Mouse (Mus musculus) intestine, embryonic 14.5 days (tissue): ENCODE results near the gene Rabl6. TPM values are rescaled to one million over a fixed set of nuclear protein-coding genes. Genes with fewer than 3 reads are reported as not detected.

Experiments used
- ATAC-seq: fragments of 200-750 bp; cut with Nextera tagmentation; replicated peaks from 2 replicates; pipeline ENCODE4 v1.8.0; 2017; ENCODE audit warnings: low read depth, moderate number of reproducible peaks, moderate TSS enrichment, moderate library complexity; ENCODE audit not compliant: low FRiP score, low TSS enrichment
- DNase-seq: peaks from one replicate; pipeline ENCODE4 v3.0.0-alpha.2; 2018; ENCODE audit warnings: low spot score
- H3K27ac ChIP-seq: fragments of 300-500 bp; sonication (generic); 2 replicates; pipeline ENCODE4 v1.5.1; 2014; ENCODE audit warnings: low read depth, mild to moderate bottlenecking, control low read depth
- H3K27me3 ChIP-seq: fragments of 300-500 bp; sonication (generic); replicated peaks from 2 replicates; pipeline ENCODE4 v1.6.1; 2014; ENCODE audit warnings: low read length, control low read depth; ENCODE audit not compliant: control insufficient read depth, insufficient read depth
- H3K36me3 ChIP-seq: fragments of 300-500 bp; sonication (generic); 2 replicates; pipeline ENCODE4 v1.6.1; 2014; ENCODE audit warnings: low read length, control low read depth; ENCODE audit not compliant: control insufficient read depth, insufficient read depth
- H3K4me1 ChIP-seq: fragments of 300-500 bp; sonication (generic); replicated peaks from 2 replicates; pipeline ENCODE4 v1.6.1; 2014; ENCODE audit warnings: low read length, control low read depth, mixed read lengths; ENCODE audit not compliant: control insufficient read depth, insufficient read depth
- H3K4me2 ChIP-seq: fragments of 300-500 bp; sonication (generic); 2 replicates; pipeline ENCODE4 v1.6.1; 2014; ENCODE audit warnings: low read length
- H3K4me3 ChIP-seq: fragments of 300-500 bp; sonication (generic); 2 replicates; pipeline ENCODE4 v1.5.1; 2014; ENCODE audit warnings: low read depth, low read length, control low read depth, mixed read lengths
- H3K9ac ChIP-seq: fragments of 300-500 bp; sonication (generic); 2 replicates; pipeline ENCODE4 v1.6.1; 2014; ENCODE audit warnings: mild to moderate bottlenecking, low read length
- H3K9me3 ChIP-seq: fragments of 300-500 bp; sonication (generic); 2 replicates; pipeline ENCODE4 v1.6.1; 2016; ENCODE audit warnings: low read length, control low read depth; ENCODE audit not compliant: control insufficient read depth
- WGBS: fragments of 180-500 bp; shearing (Covaris S2); extraction: QIAGEN DNeasy Blood & Tissue Kit; methylation state at CpG from one replicate; pipeline ENCODE4 v1.1.7; 2014; 5-methylcytosine and 5-hydroxymethylcytosine counted together
- polyA plus RNA-seq: library from polyadenylated mRNA; unstranded; fragments of >200 nt; fragmentation: Nextera tagmentation; extraction: Ambion mirVana; gene quantifications from 2 replicates; pipeline ENCODE4 v1.2.1, GENCODE M21; 2014

Gene Rabl6
- polyA plus RNA-seq, 1 experiment from 2014 or later, result 65.6 TPM

DNA sequence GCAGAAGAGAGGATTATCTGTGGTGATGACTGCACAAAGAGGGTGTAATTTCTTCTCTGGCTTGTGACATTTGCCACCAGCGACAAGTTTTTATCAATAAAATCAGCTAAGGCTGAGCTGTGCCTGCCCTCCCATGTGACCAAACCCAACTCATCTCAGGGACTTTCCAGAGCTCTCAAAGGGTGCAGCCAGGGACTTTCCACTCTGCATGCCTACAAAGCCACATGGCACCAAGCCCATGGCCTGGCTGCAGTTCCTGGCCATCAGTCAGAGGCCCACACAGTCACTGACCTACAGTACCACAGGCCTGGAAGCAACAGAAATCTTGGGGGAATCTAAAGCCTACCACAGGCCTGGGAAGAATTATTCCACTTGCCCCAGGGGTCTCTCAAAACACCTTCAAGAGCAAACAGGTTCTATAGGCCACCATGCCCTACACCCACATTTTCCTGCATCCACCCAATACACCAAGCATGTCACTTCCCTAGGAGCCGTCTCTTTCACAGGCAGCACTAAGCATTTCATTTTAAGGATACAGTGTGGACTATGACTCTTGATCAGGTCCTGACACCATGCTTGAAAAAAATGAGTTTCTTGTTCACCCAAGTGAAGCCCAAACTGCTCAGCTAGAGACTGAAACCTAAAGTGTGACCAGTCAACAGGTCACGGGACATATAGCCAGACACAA is 74.0 kb downstream of the Rabl6 start:
- 83% methylated on average over 3 of the region's 3 CpGs for WGBS
- peaks cover 85% of the 10 kb centered on the region for H3K36me3 ChIP-seq
- H3K9ac ChIP-seq, result no peak overlapping the region
- H3K4me3 ChIP-seq, result no peak overlapping the region
- no peaks in the 10 kb centered on the region for H3K4me1 ChIP-seq
- no peak overlapping the region for H3K27ac ChIP-seq
- H3K27me3 ChIP-seq, result no peaks in the 10 kb centered on the region
- no peak overlapping the region for H3K4me2 ChIP-seq
- no peak for ATAC-seq
- no peaks in the 10 kb centered on the region for H3K9me3 ChIP-seq
- no peak for DNase-seq

GRCm38 (mm10) chr2:25533707-25534106 is 74.6 kb downstream of the Rabl6 start:
- no peak overlapping the region for H3K4me2 ChIP-seq
- H3K9me3 ChIP-seq, result no peaks in the 10 kb centered on the region
- no peak overlapping the region for H3K9ac ChIP-seq
- WGBS, result 90% methylated on average over 2 of the region's 2 CpGs
- ATAC-seq (no peak), DNase-seq (no peak)
- H3K27me3 ChIP-seq, result no peaks in the 10 kb centered on the region
- no peaks in the 10 kb centered on the region for H3K4me1 ChIP-seq
- peaks cover 91% of the 10 kb centered on the region for H3K36me3 ChIP-seq
- H3K4me3 ChIP-seq, result no peak overlapping the region
- no peak overlapping the region for H3K27ac ChIP-seq

Other genes with a start within 250 kb of the Rabl6 start
- gene Uap1l1, start 242.8 kb downstream of the Rabl6 start, polyA plus RNA-seq, result 36.3 and 46.0 TPM in 2 replicates
- gene Sapcd2, start 236.2 kb downstream of the Rabl6 start, polyA plus RNA-seq, result 43.2 and 47.4 TPM in 2 replicates
- gene Entpd2, start 212.6 kb downstream of the Rabl6 start, polyA plus RNA-seq, result 5.9 and 7.4 TPM in 2 replicates
- 42.2 and 45.4 TPM in 2 replicates for gene Npdc1, start 209.2 kb downstream of the Rabl6 start, polyA plus RNA-seq
- 0.15 TPM in 1 of 2 replicates, not detected in the other for gene Fut7, start 185.3 kb downstream of the Rabl6 start, polyA plus RNA-seq
- gene Abca2, start 179.8 kb downstream of the Rabl6 start, polyA plus RNA-seq, result 4.8 and 4.9 TPM in 2 replicates
- gene Clic3, start 151.7 kb downstream of the Rabl6 start, polyA plus RNA-seq, result 1.8 and 2.0 TPM in 2 replicates
- gene Paxx, start 147.4 kb downstream of the Rabl6 start, polyA plus RNA-seq, result 25.0 and 27.4 TPM in 2 replicates
- gene Ptgds, start 138.5 kb downstream of the Rabl6 start, polyA plus RNA-seq, result 6.2 and 7.9 TPM in 2 replicates
- gene Lcn12, start 114.6 kb downstream of the Rabl6 start, polyA plus RNA-seq, result not detected in 2 replicates
- gene Fbxw5, start 107.8 kb downstream of the Rabl6 start, polyA plus RNA-seq, result 72.9 and 79.3 TPM in 2 replicates
- gene C8g, start 106.8 kb downstream of the Rabl6 start, polyA plus RNA-seq, result 5.9 and 6.3 TPM in 2 replicates
- 31.2 and 32.0 TPM in 2 replicates for gene Traf2, start 61.6 kb downstream of the Rabl6 start, polyA plus RNA-seq
- 356 and 385 TPM in 2 replicates for gene Edf1, start 50.7 kb downstream of the Rabl6 start, polyA plus RNA-seq
- gene Mamdc4, start 33.7 kb downstream of the Rabl6 start, polyA plus RNA-seq, result 59.1 and 85.2 TPM in 2 replicates
- gene Phpt1, start 33.3 kb downstream of the Rabl6 start, polyA plus RNA-seq, result 278 and 287 TPM in 2 replicates
- gene Ajm1, start 26.8 kb downstream of the Rabl6 start, polyA plus RNA-seq, result 1.8 and 2.0 TPM in 2 replicates
- gene Ccdc183, start 9.2 kb upstream of the Rabl6 start, polyA plus RNA-seq, result 0.24 TPM in 2 replicates
- gene Tmem141, start 13.5 kb upstream of the Rabl6 start, polyA plus RNA-seq, result 25.7 and 26.7 TPM in 2 replicates
- 1.5 and 1.6 TPM in 2 replicates for gene Fcna, start 19.5 kb upstream of the Rabl6 start, polyA plus RNA-seq
- gene Lcn8, start 44.6 kb upstream of the Rabl6 start, polyA plus RNA-seq, result not detected in 2 replicates
- gene Lcn5, start 49.4 kb upstream of the Rabl6 start, polyA plus RNA-seq, result not detected in 2 replicates
- gene Lcn6, start 68.3 kb upstream of the Rabl6 start, polyA plus RNA-seq, result not detected in 2 replicates
- not detected in 2 replicates for gene Lcn10, start 74.2 kb upstream of the Rabl6 start, polyA plus RNA-seq
- gene Obp2a, start 91.5 kb upstream of the Rabl6 start, polyA plus RNA-seq, result not detected in 2 replicates
- gene Bmyc, start 98.2 kb upstream of the Rabl6 start, polyA plus RNA-seq, result 95.4 and 106 TPM in 2 replicates
- gene Obp2b, start 128.5 kb upstream of the Rabl6 start, polyA plus RNA-seq, result not detected in 2 replicates
- not detected in 2 replicates for gene Lcn3, start 157.0 kb upstream of the Rabl6 start, polyA plus RNA-seq
- gene Lcn11, start 168.5 kb upstream of the Rabl6 start, polyA plus RNA-seq, result not detected in 2 replicates
- gene Gm13539, start 173.7 kb upstream of the Rabl6 start, polyA plus RNA-seq, result not detected in 2 replicates
- not detected in 2 replicates for gene Glt6d1, start 207.3 kb upstream of the Rabl6 start, polyA plus RNA-seq
- gene Lcn9, start 214.6 kb upstream of the Rabl6 start, polyA plus RNA-seq, result not detected in 2 replicates
- gene Sohlh1, start 238.7 kb upstream of the Rabl6 start, polyA plus RNA-seq, result not detected in 2 replicates